In genomic region chr12:77491478-77491877, GRCm38 (mm10) we compare ENCODE assay signal across 22 mouse cellular contexts.
DNase-seq lines count a peak whose midpoint lies in the region; ATAC-seq and TF ChIP-seq lines count a peak whose summit lies in the region.
"Had no signal": no experiment of that assay in that cellular context is flagged by ENCODE, and none has a peak within 500 bp of the region (broad histone marks: within the 10 kb centered on the region; RNA-seq: fewer than 3 reads in every experiment).

No protein-coding gene starts in this region.

- no peak for ATAC-seq in heart, embryonic 12.5 days (ENCODE audit: insufficient number of reproducible peaks, low FRiP score)
- no peak for ATAC-seq in lung, postnatal 0 days
- ATAC-seq: hindbrain, embryonic 16.5 days; intestine, embryonic 16.5 days; liver, embryonic 12.5 days; midbrain, embryonic 16.5 days had no signal

- H3K4me1 ChIP-seq in heart, embryonic 12.5 days (replicated peaks) = no peaks in the 10 kb centered on the region; the same call in 1 of the 2 replicates
- H3K4me1 ChIP-seq in lung, postnatal 0 days (ENCODE audit: insufficient read depth, low read depth, low read length) = no peaks in the 10 kb centered on the region
- H3K4me1 ChIP-seq: embryonic facial prominence, embryonic 10.5 days; kidney, embryonic 15.5 days; limb, embryonic 12.5 days; liver, embryonic 12.5 days had no signal

- no peaks in the 10 kb centered on the region for H3K36me3 ChIP-seq in heart, embryonic 12.5 days
- H3K36me3 ChIP-seq in lung, postnatal 0 days (ENCODE audit: insufficient read depth, low read length) = no peaks in the 10 kb centered on the region
- H3K36me3 ChIP-seq: embryonic facial prominence, embryonic 10.5 days; kidney, embryonic 15.5 days; limb, embryonic 12.5 days; liver, embryonic 12.5 days had no signal

- H3K27ac ChIP-seq in heart, embryonic 12.5 days (ENCODE audit: poor library complexity, severe bottlenecking) = no peak overlapping the region
- H3K27ac ChIP-seq in lung, postnatal 0 days (ENCODE audit: low read length) = no peak overlapping the region
- H3K27ac ChIP-seq: embryonic facial prominence, embryonic 10.5 days; heart, adult 2 months; kidney, embryonic 15.5 days; limb, embryonic 12.5 days; liver, embryonic 12.5 days; stomach, postnatal 0 days had no signal

- peak; percentile 15 for DNase-seq in layer of hippocampus, adult 11-12 months (ENCODE audit: low spot score)
- no peak for DNase-seq in layer of hippocampus, adult 9-10 months (ENCODE audit: low spot score)
- peak; percentile 80 for DNase-seq in cerebellum, adult 11-12 months
- DNase-seq in cerebellum, postnatal 10 days = peak; percentile 87
- DNase-seq in lung, postnatal 0 days (ENCODE audit: low spot score) = no peak
- no peak for DNase-seq in spleen, postnatal 4 days (ENCODE audit: low spot score in 2 of 2)
- DNase-seq: adrenal gland, adult 2 months; gastrocnemius, postnatal 14 days; heart, adult 2 months; lung, embryonic 14.5 days; lung, postnatal 4 days; retina, postnatal 1 day; right cerebral cortex, postnatal 4 days had no signal

- 73% methylated on average over 3 of the region's 3 CpGs for WGBS in heart, embryonic 12.5 days
- WGBS in lung, postnatal 0 days = 59% methylated on average over 3 of the region's 3 CpGs

- peaks cover 52% of the 10 kb centered on the region for H3K27me3 ChIP-seq in heart, embryonic 12.5 days (replicated peaks)
- H3K27me3 ChIP-seq in lung, postnatal 0 days (replicated peaks; ENCODE audit: insufficient read depth, low read length) = no peaks in the 10 kb centered on the region
- H3K27me3 ChIP-seq: kidney, embryonic 15.5 days; limb, embryonic 12.5 days; liver, embryonic 12.5 days had no signal

- H3K4me3 ChIP-seq in heart, embryonic 12.5 days = no peak overlapping the region
- H3K4me3 ChIP-seq in lung, postnatal 0 days (ENCODE audit: low read depth, low read length) = no peak overlapping the region
- H3K4me3 ChIP-seq: embryonic facial prominence, embryonic 10.5 days; heart, adult 2 months; kidney, embryonic 15.5 days; limb, embryonic 12.5 days; liver, embryonic 12.5 days had no signal

- H3K9me3 ChIP-seq in heart, embryonic 12.5 days (replicated peaks) = peaks cover 7% of the 10 kb centered on the region; the same call in 1 of the 2 replicates
- H3K9me3 ChIP-seq in lung, postnatal 0 days (ENCODE audit: low read length) = no peaks in the 10 kb centered on the region
- H3K9me3 ChIP-seq: embryonic facial prominence, embryonic 10.5 days; kidney, embryonic 15.5 days; limb, embryonic 12.5 days; liver, embryonic 12.5 days had no signal

- no peak overlapping the region for H3K4me2 ChIP-seq in heart, embryonic 12.5 days
- H3K4me2 ChIP-seq in lung, postnatal 0 days (replicated peaks; ENCODE audit: low read depth, low read length) = no peak overlapping the region
- H3K4me2 ChIP-seq: kidney, embryonic 15.5 days; limb, embryonic 12.5 days; liver, embryonic 12.5 days; lung, embryonic 14.5 days had no signal

- no peak for TF ChIP-seq EP300 in lung, postnatal 0 days (IDR thresholded peaks at IDR 0.05)

- H3K9ac ChIP-seq in heart, embryonic 12.5 days = no peak overlapping the region
- no peak overlapping the region for H3K9ac ChIP-seq in lung, postnatal 0 days (replicated peaks; ENCODE audit: low read depth)
- H3K9ac ChIP-seq: kidney, embryonic 15.5 days; limb, embryonic 12.5 days; liver, embryonic 12.5 days; lung, embryonic 14.5 days had no signal

- TF ChIP-seq CTCF in lung, postnatal 0 days (IDR thresholded peaks at IDR 0.05) = no peak

Comparison
In these comparisons a context has a peak if more than half of its experiments do, and no peak if none do; other contexts are left out.
1. DNase-seq: peak in layer of hippocampus, adult 11-12 months (single experiment), cerebellum, adult 11-12 months (single experiment) and cerebellum, postnatal 10 days (2 of 2); none in layer of hippocampus, adult 9-10 months (single experiment), lung, postnatal 0 days (single experiment) and spleen, postnatal 4 days (0 of 2).